Mouse (Mus musculus): Measurements from ENCODE around the gene Ugt1a5. TPM values are rescaled to one million over a fixed set of nuclear protein-coding genes. Genes with fewer than 3 reads are reported as not detected.
"Not testable (repeated sequence)": the region's sequence is repeated elsewhere in the genome, so short reads cannot be mapped to it uniquely, and the experiment has no call there.

Gene Ugt1a5
- total RNA-seq, 2 experiments from 2014 or later = 0.12 to 0.20 TPM

DNA sequence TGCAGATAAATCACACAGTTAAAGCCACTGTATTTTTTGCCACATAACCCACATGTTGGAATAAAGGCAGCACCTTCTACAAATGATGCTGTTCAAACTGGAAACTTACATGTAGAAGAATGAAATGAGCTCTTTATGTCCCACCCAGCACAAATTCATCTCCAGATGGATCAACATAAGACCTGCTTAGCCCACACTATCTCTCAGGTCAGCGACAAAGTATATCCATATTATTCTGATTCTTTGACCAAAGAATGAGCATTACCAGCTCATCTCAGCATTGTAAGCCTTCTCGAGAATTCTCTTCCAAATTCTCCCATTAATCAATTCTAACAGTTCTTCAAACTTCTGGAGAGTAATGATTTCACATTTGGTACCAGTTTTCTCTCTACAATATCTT lies 56.4 kb downstream of the Ugt1a5 start:
- no peak for DNase-seq
- intact Hi-C loops (cut with DNase I) = no loop called here

DNA sequence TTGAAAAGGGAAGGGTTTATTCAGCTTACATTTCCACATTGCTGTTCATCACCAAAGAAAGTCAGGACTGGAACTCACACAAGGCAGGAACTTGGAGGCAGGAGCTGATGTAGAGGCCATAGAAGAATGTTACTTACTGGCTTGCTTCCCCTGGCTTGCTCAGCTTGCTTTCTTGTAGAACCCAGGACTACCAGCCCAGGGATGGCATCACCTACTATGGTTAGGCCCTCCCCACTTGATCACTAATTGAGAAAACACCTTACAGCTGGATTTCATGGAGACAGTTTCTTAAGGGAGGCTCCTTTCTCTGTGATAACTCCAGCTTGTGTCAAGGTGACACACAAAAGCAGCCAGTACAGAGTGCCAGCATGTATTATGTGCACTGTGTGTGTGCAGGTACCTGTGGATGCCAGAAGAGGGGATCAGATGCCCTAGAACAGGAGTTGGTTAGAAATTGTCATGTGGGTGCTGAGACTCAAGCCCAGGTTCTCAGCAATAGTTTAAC lies 57.3 kb downstream of the Ugt1a5 start:
- DNase-seq = peak in 1 of 2 experiments; percentile 2
- intact Hi-C loops (cut with DNase I) = not testable (repeated sequence)

DNA sequence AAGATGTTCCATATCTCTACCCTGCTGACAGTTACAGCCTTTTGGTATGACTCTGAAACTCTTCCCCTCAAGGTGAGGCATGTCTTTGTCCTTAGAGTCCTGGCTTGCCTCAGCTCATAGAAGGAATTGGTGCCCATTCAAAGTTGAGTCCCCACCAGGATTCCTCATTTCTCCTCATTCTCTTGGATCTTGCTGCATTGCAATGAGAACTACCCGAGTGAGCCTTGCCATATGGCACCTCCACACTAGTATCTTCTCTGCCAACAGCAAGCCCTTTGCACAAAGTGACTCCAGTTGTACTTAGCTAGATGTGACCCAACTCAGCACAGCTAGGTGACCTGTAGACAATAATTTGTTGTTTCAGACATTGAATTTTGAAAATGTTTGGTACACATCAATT lies 57.8 kb downstream of the Ugt1a5 start:
- peak in 1 of 2 experiments; percentile 7 for DNase-seq
- intact Hi-C loops (cut with DNase I) = no loop called here

DNA sequence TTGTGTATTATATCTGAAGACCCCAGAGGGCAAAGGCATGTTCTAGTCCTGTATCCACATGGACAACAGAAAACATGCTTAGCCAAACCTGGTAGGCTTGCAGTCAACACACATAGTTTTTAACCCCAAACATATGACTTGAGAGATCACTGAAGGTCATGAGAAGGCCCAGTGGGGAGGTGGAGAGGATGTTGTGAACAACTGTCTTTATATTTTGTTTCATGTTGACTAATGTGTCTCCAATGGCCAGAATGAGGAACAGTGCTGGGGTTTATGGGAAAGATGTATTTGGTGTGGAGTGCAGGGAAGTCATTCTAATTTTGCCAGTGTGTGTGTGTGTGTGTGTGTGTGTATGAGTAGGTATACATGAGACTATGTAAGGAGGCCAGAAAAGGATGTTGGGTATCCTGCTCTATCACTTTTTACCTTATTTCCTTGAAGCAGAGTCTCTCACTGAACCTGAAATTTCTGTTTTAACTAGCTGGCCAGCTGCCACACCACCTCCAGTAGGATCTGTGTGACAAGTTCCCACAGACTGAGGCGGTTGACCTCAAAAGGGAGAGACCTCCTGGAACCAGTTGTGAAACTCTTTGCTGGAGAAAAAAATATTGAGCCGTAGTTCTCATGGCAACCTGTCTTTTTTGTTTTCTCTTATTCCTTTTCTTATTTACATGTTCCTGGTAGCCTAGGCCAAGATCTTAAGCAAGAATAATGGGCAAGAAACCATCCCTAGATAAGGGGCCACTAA lies 58.4 kb downstream of the Ugt1a5 start:
- DNase-seq = peak in 1 of 2 experiments; percentile 8
- intact Hi-C loops (cut with DNase I) = no loop called here

DNA sequence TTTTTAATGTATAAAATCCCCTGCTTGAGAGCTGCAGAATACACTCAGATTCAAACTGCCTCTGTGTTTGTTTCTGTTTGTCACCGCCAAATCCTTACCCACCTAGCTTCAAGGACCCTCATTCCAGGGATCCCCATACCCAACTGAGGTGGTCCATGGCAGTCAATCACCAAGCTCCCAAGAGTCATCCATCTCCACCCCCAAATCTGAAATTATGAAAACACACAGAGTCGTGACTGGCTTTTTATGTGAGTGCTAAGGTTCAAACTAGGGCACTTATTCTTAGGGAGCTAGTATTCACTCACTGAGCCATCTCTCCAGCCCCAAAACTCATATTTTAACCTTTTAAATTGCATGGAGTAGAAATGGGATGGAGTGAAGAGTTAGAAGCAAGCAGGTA lies 59.5 kb downstream of the Ugt1a5 start:
- intact Hi-C loops (cut with DNase I); DNase-seq: not testable (repeated sequence)

DNA sequence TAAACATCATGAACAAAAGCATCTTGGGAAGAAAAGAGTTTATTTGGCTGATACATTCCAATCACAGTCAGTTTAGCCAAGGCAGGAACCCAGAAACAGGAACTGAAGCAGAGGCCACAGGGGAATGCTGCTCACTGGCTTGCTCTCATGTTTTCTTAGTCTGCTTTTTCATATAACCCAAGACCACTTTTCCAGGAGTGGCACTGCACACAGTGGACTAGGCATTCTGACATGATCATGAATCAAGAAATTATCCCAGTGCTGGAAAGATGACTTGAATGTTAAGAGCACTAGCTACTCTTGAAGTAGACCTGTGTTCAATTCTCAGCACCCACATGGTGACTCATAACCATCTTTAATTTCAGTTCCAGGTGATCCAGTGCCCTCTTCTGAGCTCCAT lies 59.9 kb downstream of the Ugt1a5 start:
- intact Hi-C loops (cut with DNase I) = no loop called here
- no peak for DNase-seq

DNA sequence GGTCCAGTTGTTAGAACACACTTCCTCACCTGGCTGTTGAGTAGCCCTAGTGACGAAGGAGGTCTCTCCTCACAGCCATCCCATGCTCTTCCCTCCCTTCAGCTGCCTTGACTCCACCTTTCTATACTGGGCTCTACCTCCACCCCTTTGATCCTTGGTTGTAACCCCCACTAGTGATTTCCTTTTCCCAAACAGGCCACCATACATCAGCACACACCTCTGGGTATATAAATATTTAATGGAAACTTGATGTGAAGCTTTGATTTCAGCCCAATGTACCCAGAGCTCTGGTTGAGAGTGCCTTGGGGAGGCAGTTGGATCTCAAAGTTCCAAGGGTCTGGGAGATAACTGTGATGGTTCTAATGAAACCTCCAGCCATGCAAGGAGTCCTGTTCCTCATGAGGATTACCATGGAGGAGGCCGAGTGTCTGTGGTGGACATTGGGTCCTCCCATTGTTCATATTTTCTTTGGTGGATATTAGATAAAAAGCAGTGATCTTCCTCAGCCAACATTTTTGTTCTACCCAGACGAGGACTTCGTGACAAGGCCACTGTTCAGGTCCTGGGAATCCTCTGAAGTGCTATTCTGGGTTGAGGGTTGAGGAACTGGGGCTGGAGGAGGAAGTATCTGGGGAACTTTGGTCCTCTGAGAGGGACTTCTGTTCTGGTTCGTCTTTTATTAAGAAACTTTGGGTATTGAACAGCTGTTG lies 61.0 kb downstream of the Ugt1a5 start, which contains the start of gene Mroh2a:
Mroh2a (plus strand) TSS at position 317 of the 710 bp plus-strand sequence.
- no peak for DNase-seq
- intact Hi-C loops (cut with DNase I) = no loop called here

DNA sequence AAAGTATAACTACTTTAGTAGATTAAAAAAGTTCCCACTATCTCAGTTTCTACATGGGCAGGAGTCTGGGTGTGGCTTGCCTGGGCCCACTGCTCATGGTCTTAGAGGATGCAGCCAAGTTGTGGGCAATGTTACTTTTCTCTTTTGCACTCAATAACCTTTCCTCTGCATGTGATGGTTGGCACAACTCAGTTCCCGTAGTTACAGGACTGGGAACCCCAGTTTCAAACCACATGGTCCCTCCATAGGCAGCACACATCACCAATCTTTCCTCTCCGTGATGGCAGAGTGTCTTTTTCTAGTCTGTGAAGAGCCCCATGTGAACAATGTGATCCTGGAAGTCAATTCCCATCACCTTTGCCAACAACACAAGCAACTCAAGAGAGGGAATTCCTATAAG lies 61.7 kb downstream of the Ugt1a5 start:
- DNase-seq = no peak
- intact Hi-C loops (cut with DNase I) = no loop called here

DNA sequence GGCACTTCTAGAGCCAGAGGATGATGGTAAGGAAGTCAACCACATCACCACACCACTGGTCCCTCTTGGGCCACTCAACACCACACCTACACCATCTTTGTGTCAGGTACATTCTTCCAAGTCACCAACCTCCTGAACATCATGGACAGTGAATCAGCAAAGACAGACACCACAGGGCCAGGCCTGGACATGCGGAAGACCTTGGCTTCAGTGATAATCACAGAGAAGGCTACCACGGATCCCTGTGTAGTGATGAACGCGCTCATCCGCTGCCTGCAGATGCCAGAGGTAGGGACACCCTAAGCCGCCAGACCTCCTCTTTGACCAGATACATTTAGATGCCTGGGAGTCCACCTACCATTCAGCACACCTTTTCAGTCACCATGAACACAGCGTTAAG lies 62.3 kb downstream of the Ugt1a5 start:
- no peak for DNase-seq
- intact Hi-C loops (cut with DNase I) = no loop called here

DNA sequence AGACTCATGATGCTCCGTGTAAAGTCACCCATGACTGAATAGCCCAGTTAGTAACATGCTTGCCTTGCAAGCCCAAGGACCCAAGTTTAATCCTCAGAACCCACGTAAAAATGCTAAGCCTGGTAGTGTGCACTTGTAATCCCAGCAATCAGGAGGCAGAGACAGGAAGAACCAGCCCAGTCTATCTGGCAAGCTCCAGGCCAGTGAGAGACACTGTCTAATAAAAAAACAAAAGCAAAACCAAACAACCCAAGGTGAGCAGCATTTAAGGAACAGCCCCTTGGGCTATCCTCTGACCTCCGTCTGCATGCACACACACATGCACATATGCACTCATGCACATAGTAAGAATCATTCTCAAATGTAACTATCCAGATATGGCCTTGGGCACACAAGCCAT lies 63.8 kb downstream of the Ugt1a5 start:
- intact Hi-C loops (cut with DNase I) = no loop called here
- no peak for DNase-seq

DNA sequence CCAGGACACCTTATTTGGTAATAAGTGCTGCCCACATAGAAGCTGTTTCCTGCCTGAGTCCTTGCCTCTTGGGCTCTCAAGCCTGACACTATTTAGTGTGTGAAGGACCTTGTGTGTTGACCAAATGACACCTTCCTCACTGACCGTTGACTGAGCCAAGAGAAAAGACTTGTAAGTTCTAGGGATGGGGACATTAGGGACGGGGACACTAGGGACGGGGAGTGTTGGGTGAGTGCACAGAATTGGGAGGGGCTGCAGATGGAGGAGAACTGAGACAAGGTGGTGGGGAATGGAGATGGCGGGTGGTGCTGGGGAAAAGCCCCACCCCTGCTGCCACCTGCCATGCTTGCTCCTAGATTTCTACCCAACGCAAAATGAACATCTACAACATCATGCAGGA lies 64.2 kb downstream of the Ugt1a5 start:
- DNase-seq = no peak
- intact Hi-C loops (cut with DNase I) = no loop called here

DNA sequence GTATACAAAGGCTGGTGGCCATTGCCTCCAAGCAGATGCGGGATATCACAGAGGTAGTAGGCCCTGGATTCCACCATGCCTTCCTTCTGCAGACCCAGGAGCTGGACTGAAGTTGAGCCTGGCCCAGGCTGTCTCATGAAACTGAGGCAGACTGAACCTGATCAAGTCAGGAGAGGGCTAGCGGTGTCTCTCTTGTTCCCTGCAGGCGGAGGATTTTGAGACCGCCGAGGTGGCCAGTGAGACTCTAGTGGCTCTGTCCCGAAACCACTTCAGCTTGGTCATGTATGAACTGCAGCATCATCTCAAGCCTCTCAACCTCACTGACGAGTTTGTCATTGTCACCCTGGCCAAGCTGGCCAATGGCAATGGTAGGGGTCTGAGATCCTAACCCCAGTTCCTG lies 64.6 kb downstream of the Ugt1a5 start:
- intact Hi-C loops (cut with DNase I) = no loop called here
- DNase-seq = no peak

DNA sequence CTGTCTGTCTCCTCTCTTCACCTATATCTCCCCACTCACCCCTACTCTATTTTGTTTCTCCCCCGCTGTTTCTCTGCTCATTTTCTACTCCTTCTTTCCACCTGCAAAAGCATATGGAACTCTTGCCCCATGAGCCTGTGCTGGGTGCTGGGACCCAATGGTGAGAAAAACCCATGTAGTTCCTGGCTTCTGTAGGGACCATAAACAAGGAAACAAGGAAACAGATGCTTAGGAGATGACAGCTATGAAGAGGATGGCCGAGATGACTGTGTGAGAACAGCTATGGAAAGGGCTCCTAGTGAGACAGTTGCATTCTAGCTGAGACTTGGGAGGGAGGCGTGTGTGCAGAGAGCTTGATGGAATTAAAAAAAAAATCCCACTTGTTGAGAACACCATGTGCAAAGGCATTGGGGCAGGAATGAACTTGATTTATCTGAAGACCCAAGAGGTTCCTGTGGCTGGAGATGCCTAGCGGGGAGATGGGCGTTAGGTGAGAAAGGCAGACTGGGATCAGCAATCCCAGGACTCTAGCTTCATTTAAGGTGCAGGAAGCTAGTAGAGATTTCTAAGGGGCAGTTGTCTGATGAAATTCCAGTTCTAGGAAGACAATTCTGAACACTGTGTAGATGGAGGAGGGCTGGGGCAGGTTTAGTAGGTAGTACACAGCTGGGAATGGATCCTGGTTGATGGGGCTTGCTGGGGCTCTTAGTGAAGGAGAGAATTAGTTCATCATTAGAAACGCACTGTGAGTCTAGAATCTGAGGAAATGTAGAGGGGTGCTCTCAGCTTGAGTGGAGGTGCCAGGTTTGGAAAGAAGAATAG lies 65.4 kb downstream of the Ugt1a5 start:
- intact Hi-C loops (cut with DNase I) = no loop called here
- DNase-seq = no peak

DNA sequence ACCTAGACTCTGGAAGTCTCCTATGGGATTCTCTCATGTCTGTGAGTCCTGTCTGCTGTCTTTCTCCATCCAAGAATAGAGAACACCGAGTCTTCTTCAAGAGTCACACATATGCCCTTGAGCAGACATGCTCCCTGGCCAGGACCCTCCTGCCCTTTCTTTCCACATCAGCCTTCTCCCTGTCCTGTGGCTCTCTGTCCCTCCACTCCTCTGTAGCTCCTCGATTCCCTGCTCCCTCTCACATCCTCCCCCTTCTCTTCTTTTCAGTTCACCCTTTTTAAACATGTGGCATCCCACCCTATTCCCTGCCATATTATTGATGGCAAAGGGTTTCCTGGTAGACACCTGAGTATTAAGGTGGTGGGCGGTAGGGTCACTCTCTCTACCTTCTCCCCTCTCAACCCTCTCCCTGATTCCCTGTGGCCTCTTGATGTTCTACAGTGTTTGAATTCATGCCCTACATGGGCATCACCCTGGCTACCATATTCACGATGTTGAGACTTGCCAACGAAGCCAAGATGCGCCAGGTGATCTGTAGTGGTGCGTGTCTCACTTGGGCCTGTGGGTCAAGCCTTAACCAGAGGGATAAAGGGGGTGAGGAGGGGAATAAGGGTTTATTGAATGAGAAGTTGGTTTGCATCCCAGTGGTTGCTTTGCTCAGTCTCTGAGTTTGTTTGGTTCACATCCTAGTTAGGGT lies 66.1 kb downstream of the Ugt1a5 start:
- DNase-seq = no peak
- intact Hi-C loops (cut with DNase I) = no loop called here

DNA sequence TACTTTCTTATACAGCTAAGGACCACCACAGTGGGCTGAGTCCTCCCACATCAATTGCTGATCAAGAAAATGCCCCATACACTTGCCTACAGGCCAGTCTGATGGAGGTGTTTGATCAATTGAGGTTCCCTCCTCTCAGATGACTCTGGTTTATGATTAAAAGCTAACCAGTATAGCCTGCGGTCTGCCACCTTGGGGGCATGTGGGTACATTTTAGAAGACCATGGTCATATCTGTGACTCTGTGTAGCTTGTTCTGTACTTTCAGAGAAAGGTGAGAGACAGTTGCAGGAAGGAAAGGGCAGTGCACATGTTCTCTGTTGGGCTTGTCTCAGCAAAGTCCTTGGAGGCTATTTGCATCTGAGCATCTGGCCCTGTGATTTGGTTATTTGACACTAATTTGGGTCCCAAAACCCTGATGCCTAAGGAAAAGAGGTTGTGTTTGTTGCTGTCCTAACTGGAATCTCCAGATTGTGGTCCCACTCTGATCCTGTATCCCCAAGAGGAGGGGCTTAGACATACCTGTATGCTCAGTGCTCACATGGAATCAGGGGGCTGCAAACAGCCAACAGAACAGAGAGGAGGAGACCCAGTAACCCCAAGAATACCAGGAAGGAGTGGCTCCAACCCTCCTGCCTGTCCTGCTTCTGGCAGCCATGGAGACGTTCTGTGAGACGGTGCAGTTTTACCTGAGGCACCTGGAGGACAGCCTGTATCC lies 67.0 kb downstream of the Ugt1a5 start:
- intact Hi-C loops (cut with DNase I) = no loop called here
- DNase-seq = no peak

DNA sequence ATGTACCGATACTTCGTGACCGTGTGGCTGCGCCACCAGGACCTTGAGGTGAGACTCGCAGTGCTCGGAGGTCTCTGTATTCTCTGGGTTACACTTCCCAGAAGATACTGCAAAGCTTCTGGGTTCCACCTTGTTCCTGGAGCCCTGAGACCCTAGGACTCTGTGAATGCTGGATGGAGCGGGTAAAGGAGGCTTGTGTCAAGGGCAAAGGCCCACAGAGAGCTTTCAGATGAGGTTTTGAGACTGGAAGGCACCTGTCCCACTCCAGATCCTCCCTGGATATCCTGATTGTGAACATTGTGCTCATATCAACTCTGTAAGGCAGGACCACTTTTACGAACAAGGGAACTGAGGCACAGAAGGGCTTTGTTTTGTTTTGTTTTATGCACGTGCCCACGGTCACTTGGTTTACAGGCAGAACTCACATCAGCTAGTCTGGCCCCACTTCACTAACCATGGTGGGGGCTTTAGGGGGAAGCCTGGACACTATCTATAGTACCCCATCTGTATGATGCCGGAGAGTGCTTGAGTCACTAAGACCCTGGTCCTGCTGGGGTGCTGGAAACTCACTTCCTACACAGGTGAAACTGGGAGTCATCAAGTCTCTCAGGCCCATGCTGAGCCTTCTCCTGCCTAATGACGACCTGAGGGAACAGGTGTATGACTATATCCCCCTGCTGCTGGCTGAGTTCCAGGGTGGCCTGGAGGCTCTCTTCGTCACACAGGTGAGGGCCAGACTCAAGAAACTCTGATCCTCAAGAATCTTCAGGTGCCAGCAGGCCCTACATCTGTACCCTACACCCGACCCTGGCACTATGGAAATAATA lies 67.8 kb downstream of the Ugt1a5 start:
- intact Hi-C loops (cut with DNase I) = no loop called here
- DNase-seq = no peak

DNA sequence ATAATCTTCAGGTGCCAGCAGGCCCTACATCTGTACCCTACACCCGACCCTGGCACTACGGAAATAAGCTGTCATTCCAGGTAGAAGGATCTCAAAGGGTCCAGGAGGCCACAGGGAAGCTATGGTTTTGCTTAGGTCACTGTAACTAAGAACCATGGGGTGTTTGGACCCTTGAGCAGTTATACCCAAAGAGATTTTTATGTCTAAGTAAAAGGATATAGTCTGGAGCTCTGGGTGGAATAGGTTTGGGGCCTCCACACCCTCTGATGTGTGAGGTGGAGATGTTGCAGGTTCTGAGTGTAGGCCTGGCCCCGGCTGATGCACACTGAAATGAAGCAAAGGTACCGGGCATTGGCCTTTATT lies 68.4 kb downstream of the Ugt1a5 start:
- intact Hi-C loops (cut with DNase I) = no loop called here
- DNase-seq = no peak

DNA sequence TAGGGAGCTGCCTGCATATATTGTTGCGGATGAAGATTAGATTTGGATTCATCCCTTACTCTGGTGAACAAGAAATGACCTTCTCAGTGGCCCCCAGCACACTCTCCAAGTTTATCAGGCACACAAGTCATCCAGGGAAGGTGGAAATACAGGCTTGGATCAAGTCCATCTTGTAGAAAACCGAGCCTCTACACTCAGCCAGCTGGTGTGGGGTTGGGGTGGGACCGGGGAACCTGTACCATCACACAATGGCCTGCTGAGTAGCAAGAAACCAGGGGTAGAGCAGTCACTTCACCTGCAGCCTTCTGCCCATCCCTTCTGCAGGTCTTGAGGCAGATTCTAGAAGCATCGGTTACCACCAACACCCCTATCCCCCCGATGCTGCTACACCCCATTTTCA lies 68.8 kb downstream of the Ugt1a5 start:
- no peak for DNase-seq
- intact Hi-C loops (cut with DNase I) = no loop called here
